Mouse (Mus musculus) neural tube, embryonic 11.5 days (tissue): ENCODE data around the gene Reln. TPM values are rescaled to one million over a fixed set of nuclear protein-coding genes. Genes with fewer than 3 reads are reported as not detected.

Experiments used
- ATAC-seq: fragments of 200-750 bp; cut with Nextera tagmentation; 2 replicates; pipeline ENCODE4 v1.8.0; 2017; ENCODE audit warnings: moderate number of reproducible peaks, mild to moderate bottlenecking, moderate TSS enrichment, moderate library complexity; ENCODE audit not compliant: insufficient read depth, low FRiP score, low TSS enrichment
- DNase-seq: peaks from one replicate; pipeline ENCODE4 v3.0.0-alpha.2; 2015; ENCODE audit warnings: low spot score
- H3K27ac ChIP-seq: fragments of 300-500 bp; sonication (generic); 2 replicates; pipeline ENCODE4 v1.5.1; 2014; ENCODE audit warnings: low read depth, mild to moderate bottlenecking, low read length
- H3K27me3 ChIP-seq: fragments of 300-500 bp; sonication (generic); 2 replicates; pipeline ENCODE4 v1.6.1; 2014; ENCODE audit warnings: mild to moderate bottlenecking, low read length, mixed read lengths; ENCODE audit not compliant: control insufficient read depth, insufficient read depth
- H3K36me3 ChIP-seq: fragments of 300-500 bp; sonication (generic); 2 replicates; pipeline ENCODE4 v1.6.1; 2014; ENCODE audit warnings: mild to moderate bottlenecking, low read length, moderate library complexity, mixed read lengths; ENCODE audit not compliant: control insufficient read depth, insufficient read depth
- H3K4me1 ChIP-seq: fragments of 300-500 bp; sonication (generic); 2 replicates; pipeline ENCODE4 v1.6.1; 2014; ENCODE audit warnings: low read length, mixed read lengths; ENCODE audit not compliant: control insufficient read depth, insufficient read depth
- H3K4me2 ChIP-seq: fragments of 300-500 bp; sonication (generic); 2 replicates; pipeline ENCODE4 v1.6.1; 2014; ENCODE audit warnings: low read depth, mild to moderate bottlenecking, moderate library complexity
- H3K4me3 ChIP-seq: fragments of 300-500 bp; sonication (generic); 2 replicates; pipeline ENCODE4 v1.5.1; 2014; ENCODE audit warnings: low read depth, low read length
- H3K9ac ChIP-seq: fragments of 300-500 bp; sonication (generic); 2 replicates; pipeline ENCODE4 v1.6.1; 2014; ENCODE audit warnings: mild to moderate bottlenecking, low read length
- H3K9me3 ChIP-seq: fragments of 300-500 bp; sonication (generic); 2 replicates; pipeline ENCODE4 v1.6.1; 2016; ENCODE audit warnings: low read length; ENCODE audit not compliant: control insufficient read depth
- WGBS: fragments of 180-500 bp; shearing (Covaris S2); extraction: QIAGEN DNeasy Blood & Tissue Kit; methylation state at CpG from one replicate; pipeline ENCODE4 v1.1.7; 2014; 5-methylcytosine and 5-hydroxymethylcytosine counted together
- polyA plus RNA-seq: library from polyadenylated mRNA; unstranded; fragments of >200 nt; fragmentation: Nextera tagmentation; extraction: Ambion mirVana; gene quantifications from 2 replicates; pipeline ENCODE4 v1.2.1, GENCODE M21; 2014

The Reln gene
- polyA plus RNA-seq, 1 experiment from 2014 or later, result 21.0 TPM

- H3K4me3 ChIP-seq, result no peak overlapping the region
- no peaks in the 10 kb centered on the region for H3K36me3 ChIP-seq
- no peak overlapping the region for H3K27ac ChIP-seq
- H3K4me2 ChIP-seq, result no peak overlapping the region
- no peaks in the 10 kb centered on the region for H3K4me1 ChIP-seq
- H3K27me3 ChIP-seq, result no peaks in the 10 kb centered on the region
- 82% methylated on average over 6 of the region's 6 CpGs for WGBS
- DNase-seq, result no peak
- no peak overlapping the region for H3K9ac ChIP-seq
- no peak for ATAC-seq
- H3K9me3 ChIP-seq, result no peaks in the 10 kb centered on the region
Measured at GRCm38 (mm10) chr5:22266489-22267301, 77.8 kb downstream of the Reln start.

DNA sequence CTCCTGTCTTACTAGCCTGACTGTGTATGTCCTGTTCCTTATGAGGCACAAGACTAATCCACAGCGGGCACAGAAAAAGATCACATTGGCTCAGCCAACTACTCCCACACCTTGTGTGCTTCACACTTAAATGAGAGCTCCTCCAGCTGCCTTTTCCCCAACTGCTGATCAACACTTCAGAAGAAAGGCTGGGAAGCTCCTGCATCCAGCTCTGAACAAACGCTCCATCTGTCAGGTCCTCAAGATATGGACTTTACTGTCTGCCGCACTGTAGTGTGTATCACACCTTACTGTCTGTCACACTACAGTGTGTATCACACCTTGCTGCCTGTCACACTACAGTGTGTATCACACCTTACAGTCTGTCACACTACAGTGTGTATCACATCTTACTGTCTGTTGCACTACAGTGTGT lies 82.1 kb downstream of the Reln start:
- no peaks in the 10 kb centered on the region for H3K4me1 ChIP-seq
- H3K4me3 ChIP-seq, result no peak overlapping the region
- ATAC-seq (no peak), DNase-seq (no peak)
- no peak overlapping the region for H3K27ac ChIP-seq
- no peaks in the 10 kb centered on the region for H3K9me3 ChIP-seq
- H3K4me2 ChIP-seq, result no peak overlapping the region
- H3K9ac ChIP-seq, result no peak overlapping the region
- no peaks in the 10 kb centered on the region for H3K27me3 ChIP-seq
- WGBS, result 74% methylated on average over 3 of the region's 3 CpGs
- H3K36me3 ChIP-seq, result no peaks in the 10 kb centered on the region

DNA sequence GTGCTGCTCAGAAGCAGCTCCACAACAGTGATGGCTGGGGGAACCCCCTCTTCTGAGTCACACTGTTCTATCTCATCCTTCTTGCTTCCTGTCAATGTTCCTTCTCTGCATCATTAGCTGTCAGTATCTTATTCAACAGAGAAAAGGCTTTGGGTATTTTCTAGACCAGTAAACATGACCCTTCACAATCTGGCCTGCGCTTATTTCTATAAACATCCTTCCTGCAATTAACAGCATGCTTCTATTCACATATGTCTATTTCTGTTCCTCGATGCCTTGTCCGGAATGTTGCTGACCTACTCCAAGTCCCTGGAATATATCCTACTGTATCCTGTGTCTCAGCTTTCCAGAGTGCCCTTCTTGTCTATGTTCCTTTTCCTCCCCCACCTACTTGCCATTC lies 89.2 kb downstream of the Reln start:
- H3K9ac ChIP-seq, result no peak overlapping the region
- no peak for DNase-seq
- H3K36me3 ChIP-seq, result no peaks in the 10 kb centered on the region
- H3K27me3 ChIP-seq, result no peaks in the 10 kb centered on the region
- H3K4me2 ChIP-seq, result no peak overlapping the region
- ATAC-seq, result no peak
- 94% methylated on average over 3 of the region's 3 CpGs for WGBS
- H3K4me1 ChIP-seq, result no peaks in the 10 kb centered on the region
- H3K27ac ChIP-seq, result no peak overlapping the region
- H3K9me3 ChIP-seq, result no peaks in the 10 kb centered on the region
- no peak overlapping the region for H3K4me3 ChIP-seq

DNA sequence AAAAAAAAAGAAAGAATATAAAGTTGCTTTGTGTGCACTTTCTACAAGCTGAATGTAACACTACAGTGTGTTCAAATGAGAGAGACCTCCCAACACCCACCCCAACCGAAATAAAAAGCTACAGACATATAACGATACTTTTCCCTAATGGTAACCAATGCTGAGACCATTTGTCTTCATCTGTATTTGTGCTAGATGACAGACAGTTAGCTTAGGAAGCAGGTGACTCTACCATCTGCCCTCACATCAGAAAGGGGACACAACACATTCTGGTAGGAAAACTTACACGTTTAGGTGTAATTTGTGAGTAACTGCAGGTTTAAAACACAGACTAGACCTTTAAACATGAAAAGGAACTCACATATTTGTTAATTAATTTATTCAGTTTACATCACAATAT lies 90.6 kb downstream of the Reln start:
- no peak overlapping the region for H3K9ac ChIP-seq
- H3K9me3 ChIP-seq, result no peaks in the 10 kb centered on the region

GRCm38 (mm10) chr5:22253318-22253717 lies 91.2 kb downstream of the Reln start:
- H3K4me1 ChIP-seq, result no peaks in the 10 kb centered on the region
- 90% methylated on average over 6 of the region's 6 CpGs for WGBS
- DNase-seq (no peak), ATAC-seq (no peak)
- H3K4me3 ChIP-seq, result no peak overlapping the region
- no peaks in the 10 kb centered on the region for H3K27me3 ChIP-seq
- no peaks in the 10 kb centered on the region for H3K36me3 ChIP-seq
- H3K4me2 ChIP-seq, result no peak overlapping the region
- no peak overlapping the region for H3K9ac ChIP-seq
- no peak overlapping the region for H3K27ac ChIP-seq
- no peaks in the 10 kb centered on the region for H3K9me3 ChIP-seq

More for the DNA sequence above, 90.6 kb downstream of the Reln start:
- H3K27me3 ChIP-seq, result no peaks in the 10 kb centered on the region
- WGBS, result 79% methylated on average over 3 of the region's 3 CpGs
- no peak overlapping the region for H3K4me2 ChIP-seq
- no peaks in the 10 kb centered on the region for H3K4me1 ChIP-seq
- H3K27ac ChIP-seq, result no peak overlapping the region
- no peak for DNase-seq
- H3K4me3 ChIP-seq, result no peak overlapping the region
- H3K36me3 ChIP-seq, result no peaks in the 10 kb centered on the region
- no peak for ATAC-seq

GRCm38 (mm10) chr5:22247850-22248249 lies 96.7 kb downstream of the Reln start:
- no peak overlapping the region for H3K27ac ChIP-seq
- H3K4me1 ChIP-seq, result no peaks in the 10 kb centered on the region
- no peak overlapping the region for H3K4me3 ChIP-seq
- H3K9ac ChIP-seq, result no peak overlapping the region
- no peak overlapping the region for H3K4me2 ChIP-seq
- WGBS, result 73% methylated on average over 6 of the region's 6 CpGs
- H3K9me3 ChIP-seq, result no peaks in the 10 kb centered on the region
- H3K27me3 ChIP-seq, result no peaks in the 10 kb centered on the region
- ATAC-seq, result no peak
- H3K36me3 ChIP-seq, result no peaks in the 10 kb centered on the region
- no peak for DNase-seq

DNA sequence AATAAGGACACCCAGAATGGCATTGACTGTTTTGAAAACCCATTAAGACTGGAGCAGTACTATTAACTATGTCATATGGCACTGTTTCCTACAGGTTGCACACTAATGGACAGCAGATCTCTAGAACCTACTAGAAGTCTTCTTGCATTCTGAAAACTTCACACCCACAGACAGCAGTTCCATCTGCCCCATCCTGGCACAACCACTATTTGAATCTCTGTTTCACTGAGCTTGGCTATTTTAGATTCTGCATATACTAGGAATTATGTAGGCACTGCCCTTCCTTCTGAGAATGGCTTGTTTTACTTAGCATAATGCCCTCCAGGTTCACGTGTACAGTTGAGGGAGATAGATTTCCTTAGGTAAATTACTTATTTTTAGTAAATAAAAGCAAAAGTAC lies 99.4 kb downstream of the Reln start:
- WGBS, result 93% methylated on average over 1 of the region's 1 CpGs
- Histone ChIP-seq H3K9me3 (no peaks in the 10 kb centered on the region), H3K27ac (no peak overlapping the region), H3K36me3 (no peaks in the 10 kb centered on the region), H3K4me2 (no peak overlapping the region), H3K4me1 (no peaks in the 10 kb centered on the region), H3K9ac (no peak overlapping the region), H3K4me3 (no peak overlapping the region), H3K27me3 (no peaks in the 10 kb centered on the region)
- DNase-seq (no peak), ATAC-seq (no peak)

DNA sequence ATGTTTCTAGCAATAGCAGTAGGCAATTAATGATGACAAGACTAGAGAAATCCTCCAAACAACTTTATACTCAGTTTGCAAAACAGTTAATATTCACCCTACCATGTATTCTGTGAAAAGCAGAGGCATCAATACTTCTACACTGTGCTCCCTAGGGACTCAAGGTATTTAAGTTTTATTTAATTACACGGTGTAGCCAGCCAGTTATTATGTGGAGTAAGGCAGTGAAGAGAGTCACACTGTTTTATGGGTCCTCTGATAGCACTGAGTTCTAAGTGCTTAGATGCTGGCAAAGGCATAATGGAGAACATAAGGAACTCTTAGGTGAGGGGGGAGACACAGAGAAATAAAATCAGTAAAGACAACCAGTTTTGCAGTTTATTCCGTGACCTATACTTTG lies 101.0 kb downstream of the Reln start:
- H3K9me3 ChIP-seq, result no peaks in the 10 kb centered on the region
- H3K9ac ChIP-seq, result no peak overlapping the region
- no peak overlapping the region for H3K4me2 ChIP-seq
- H3K4me1 ChIP-seq, result no peaks in the 10 kb centered on the region
- no peak for DNase-seq
- WGBS, result 65% methylated on average over 2 of the region's 2 CpGs
- H3K36me3 ChIP-seq, result no peaks in the 10 kb centered on the region
- ATAC-seq, result no peak
- no peak overlapping the region for H3K4me3 ChIP-seq
- no peak overlapping the region for H3K27ac ChIP-seq
- no peaks in the 10 kb centered on the region for H3K27me3 ChIP-seq

DNA sequence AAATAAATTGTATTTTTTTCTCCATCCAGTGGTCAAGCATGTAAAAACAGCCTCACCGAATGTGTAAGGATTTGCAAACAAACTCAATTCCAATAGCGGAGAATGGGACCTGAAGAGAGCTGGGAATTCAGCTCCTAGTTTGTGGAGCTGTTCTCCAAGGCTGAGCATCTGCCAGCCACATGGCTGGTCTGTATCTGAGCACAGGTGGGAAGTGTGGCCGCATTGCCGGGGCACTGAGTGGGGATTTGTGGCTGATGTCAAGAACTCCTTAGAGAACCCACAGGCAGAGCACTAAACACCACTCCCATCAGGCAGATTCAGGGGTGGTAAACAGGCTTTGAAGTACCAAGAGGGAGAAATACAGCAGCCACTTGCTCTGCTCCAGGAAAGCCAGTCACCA lies 102.9 kb downstream of the Reln start:
- Histone ChIP-seq H3K4me1 (no peaks in the 10 kb centered on the region), H3K27me3 (no peaks in the 10 kb centered on the region), H3K4me3 (no peak overlapping the region), H3K4me2 (no peak overlapping the region), H3K36me3 (no peaks in the 10 kb centered on the region), H3K27ac (no peak overlapping the region), H3K9ac (no peak overlapping the region), H3K9me3 (no peaks in the 10 kb centered on the region)
- 62% methylated on average over 4 of the region's 4 CpGs for WGBS
- no peak for ATAC-seq
- DNase-seq, result no peak
